Comparison of ENCODE assay signal across 29 mouse cellular contexts in the genomic region with DNA sequence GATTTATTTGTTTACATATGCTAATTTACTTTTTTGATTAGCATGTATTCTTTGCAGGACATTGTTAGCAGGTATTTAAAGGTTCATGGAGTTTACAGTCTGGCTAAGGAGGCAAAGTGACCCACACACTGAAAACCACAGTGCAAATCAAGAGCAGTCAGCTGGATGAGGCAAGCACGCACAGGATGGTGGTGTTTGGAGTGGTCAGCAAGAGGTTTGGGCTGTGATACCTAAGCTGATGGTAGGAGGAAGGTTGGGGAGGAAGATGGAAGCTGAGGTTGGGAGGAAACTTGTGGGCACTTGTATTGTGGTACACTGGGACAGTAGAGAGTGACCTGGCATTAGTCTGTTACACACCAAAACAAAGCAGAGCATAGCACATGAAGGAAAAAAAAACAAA.
"Had no signal": no experiment of that assay in that cellular context is flagged by ENCODE, and none has a peak within 500 bp of the region (broad histone marks: within the 10 kb centered on the region; RNA-seq: fewer than 3 reads in every experiment).

No protein-coding gene starts in this region.

- H3K4me3 ChIP-seq: limb, embryonic 10.5 days; limb, embryonic 12.5 days; limb, embryonic 13.5 days; limb, embryonic 15.5 days; liver, embryonic 12.5 days; liver, embryonic 13.5 days; liver, embryonic 15.5 days; lung, embryonic 15.5 days; megakaryocyte, embryonic 14.5 days; midbrain, embryonic 10.5 days; midbrain, embryonic 12.5 days; midbrain, embryonic 13.5 days; midbrain, embryonic 15.5 days; myocyte; neural tube, embryonic 12.5 days had no signal

- H3K9ac ChIP-seq: limb, embryonic 12.5 days; limb, embryonic 13.5 days; limb, embryonic 15.5 days; liver, embryonic 12.5 days; liver, embryonic 13.5 days; liver, embryonic 14.5 days; liver, embryonic 15.5 days; liver, postnatal 0 days; lung, embryonic 14.5 days; lung, embryonic 15.5 days; midbrain, embryonic 12.5 days; midbrain, embryonic 13.5 days; midbrain, embryonic 15.5 days; neural tube, embryonic 12.5 days had no signal

- H3K36me3 ChIP-seq: limb, embryonic 10.5 days; limb, embryonic 12.5 days; limb, embryonic 13.5 days; limb, embryonic 15.5 days; liver, embryonic 12.5 days; liver, embryonic 13.5 days; liver, embryonic 15.5 days; lung, embryonic 15.5 days; midbrain, embryonic 10.5 days; midbrain, embryonic 12.5 days; midbrain, embryonic 13.5 days; midbrain, embryonic 15.5 days; neural tube, embryonic 12.5 days had no signal

- H3K9me3 ChIP-seq: limb, embryonic 10.5 days; limb, embryonic 12.5 days; limb, embryonic 13.5 days; limb, embryonic 15.5 days; liver, embryonic 12.5 days; liver, embryonic 13.5 days; liver, embryonic 15.5 days; lung, embryonic 15.5 days; megakaryocyte, embryonic 14.5 days; midbrain, embryonic 10.5 days; midbrain, embryonic 12.5 days; midbrain, embryonic 13.5 days; midbrain, embryonic 15.5 days; neural tube, embryonic 12.5 days had no signal

- ATAC-seq: liver, embryonic 12.5 days; liver, postnatal 0 days; lung, postnatal 0 days; midbrain, embryonic 13.5 days; midbrain, embryonic 15.5 days had no signal

- H3K27me3 ChIP-seq: liver, embryonic 13.5 days; megakaryocyte, embryonic 14.5 days; midbrain, embryonic 15.5 days had no signal

- DNase-seq: left cerebral cortex, postnatal 4 days; liver; liver, embryonic 13.5 days; liver, postnatal 0 days; lung, adult 18-20 months; lung, adult 2 months; lung, embryonic 14.5 days; lung, postnatal 10 days; lung, postnatal 14 days; lung, postnatal 36 days; lung, postnatal 4 days had no signal

- H3K4me2 ChIP-seq: limb, embryonic 12.5 days; limb, embryonic 13.5 days; limb, embryonic 15.5 days; liver, embryonic 11.5 days; liver, embryonic 12.5 days; liver, embryonic 13.5 days; liver, embryonic 15.5 days; lung, embryonic 14.5 days; lung, embryonic 15.5 days; midbrain, embryonic 12.5 days; midbrain, embryonic 13.5 days; midbrain, embryonic 15.5 days; neural tube, embryonic 12.5 days had no signal

- H3K27ac ChIP-seq: limb, embryonic 10.5 days; limb, embryonic 12.5 days; limb, embryonic 13.5 days; limb, embryonic 15.5 days; liver, embryonic 12.5 days; liver, embryonic 13.5 days; liver, embryonic 14.5 days; liver, embryonic 15.5 days; lung, embryonic 15.5 days; macrophage; midbrain, embryonic 10.5 days; midbrain, embryonic 12.5 days; midbrain, embryonic 13.5 days; midbrain, embryonic 15.5 days; neural tube, embryonic 12.5 days had no signal

- H3K4me1 ChIP-seq: liver, embryonic 15.5 days had no signal
